ENCODE assay signal across 8 mouse cellular contexts in the genomic region with DNA sequence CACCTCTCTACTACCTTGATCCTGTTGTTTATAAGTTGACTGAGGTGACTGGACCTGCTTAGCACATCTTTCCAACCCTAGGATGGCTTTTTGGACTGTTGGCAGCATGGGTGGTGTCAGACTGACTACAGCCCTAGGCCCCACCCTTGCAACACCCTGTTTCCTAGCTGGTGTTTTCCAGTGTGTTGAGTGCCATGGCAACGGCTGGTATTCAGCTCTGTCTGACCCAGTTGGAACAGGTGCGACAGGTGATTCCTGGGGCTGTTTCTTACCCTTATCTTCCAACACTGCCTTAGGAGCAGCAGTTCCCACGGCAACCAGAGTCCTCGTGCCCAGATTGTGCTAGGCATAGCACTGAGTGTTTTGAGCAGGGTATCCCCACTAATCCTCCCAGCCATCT. TPM values are rescaled to one million over a fixed set of nuclear protein-coding genes. Genes with fewer than 3 reads are reported as not detected.
DNase-seq lines count a peak whose midpoint lies in the region; ATAC-seq and TF ChIP-seq lines count a peak whose summit lies in the region.

No protein-coding gene starts in this region.

- H3K36me3 ChIP-seq in embryonic facial prominence, embryonic 14.5 days (ENCODE audit: control insufficient read depth, insufficient read depth, low read length) = no peaks in the 10 kb centered on the region
- no peaks in the 10 kb centered on the region for H3K36me3 ChIP-seq in hindbrain, embryonic 15.5 days
- no peaks in the 10 kb centered on the region for H3K36me3 ChIP-seq in midbrain, embryonic 15.5 days (replicated peaks)

- TF ChIP-seq CTCF in layer of hippocampus, adult 2 months (conservative IDR thresholded peaks at IDR 0.05) = no peak

- no peaks in the 10 kb centered on the region for H3K9me3 ChIP-seq in embryonic facial prominence, embryonic 14.5 days (ENCODE audit: control insufficient read depth, low read length)
- H3K9me3 ChIP-seq in hindbrain, embryonic 15.5 days = no peaks in the 10 kb centered on the region
- H3K9me3 ChIP-seq in midbrain, embryonic 15.5 days = no peaks in the 10 kb centered on the region

- peak overlapping the region; percentile 98 for H3K4me3 ChIP-seq in layer of hippocampus, adult 2 months
- H3K4me3 ChIP-seq in embryonic facial prominence, embryonic 14.5 days (ENCODE audit: low read depth, low read length) = peak overlapping the region; percentile 92; the same call in 1 of the 2 replicates
- peak overlapping the region; percentile 87 for H3K4me3 ChIP-seq in hindbrain, embryonic 15.5 days
- no peak overlapping the region; the same call in 1 of the 2 replicates for H3K4me3 ChIP-seq in midbrain, embryonic 15.5 days

- 72% methylated on average over 4 of the region's 4 CpGs for WGBS in embryonic facial prominence, embryonic 14.5 days
- 63% methylated on average over 4 of the region's 4 CpGs for WGBS in hindbrain, embryonic 15.5 days
- 58% methylated on average over 4 of the region's 4 CpGs for WGBS in midbrain, embryonic 15.5 days

- peak overlapping the region; percentile 67 for H3K4me2 ChIP-seq in embryonic facial prominence, embryonic 14.5 days (ENCODE audit: low read depth, low read length)
- peak overlapping the region; percentile 71 for H3K4me2 ChIP-seq in hindbrain, embryonic 15.5 days
- peak overlapping the region; percentile 72 for H3K4me2 ChIP-seq in midbrain, embryonic 15.5 days

- peaks cover 55% of the 10 kb centered on the region for H3K4me1 ChIP-seq in embryonic facial prominence, embryonic 14.5 days (ENCODE audit: control insufficient read depth, insufficient read depth, low read length)
- peaks cover 73% of the 10 kb centered on the region for H3K4me1 ChIP-seq in hindbrain, embryonic 15.5 days (replicated peaks)
- peaks cover 68% of the 10 kb centered on the region for H3K4me1 ChIP-seq in midbrain, embryonic 15.5 days

- DNase-seq in layer of hippocampus, adult 2 months (ENCODE audit: low spot score in 2 of 2) = no peak
- DNase-seq in layer of hippocampus, adult 11-12 months (ENCODE audit: low spot score) = no peak
- DNase-seq in embryonic facial prominence, embryonic 14.5 days (ENCODE audit: low spot score) = no peak
- DNase-seq in urinary bladder, postnatal 4 days (ENCODE audit: low spot score in 2 of 2) = no peak
- no peak for DNase-seq in urinary bladder, postnatal 10 days (ENCODE audit: low spot score)
- DNase-seq in layer of hippocampus, postnatal 36 days = no peak

- H3K27ac ChIP-seq in layer of hippocampus, adult 2 months = peak overlapping the region; percentile 93
- no peak overlapping the region for H3K27ac ChIP-seq in embryonic facial prominence, embryonic 14.5 days (replicated peaks; ENCODE audit: low read depth, low read length)
- no peak overlapping the region for H3K27ac ChIP-seq in hindbrain, embryonic 15.5 days (replicated peaks)
- H3K27ac ChIP-seq in midbrain, embryonic 15.5 days = no peak overlapping the region

- ATAC-seq in embryonic facial prominence, embryonic 14.5 days (ENCODE audit: low read depth) = no peak
- ATAC-seq in hindbrain, embryonic 15.5 days (ENCODE audit: low FRiP score, low read depth) = no peak
- ATAC-seq in midbrain, embryonic 15.5 days (replicated peaks) = no peak

- no peaks in the 10 kb centered on the region for H3K27me3 ChIP-seq in embryonic facial prominence, embryonic 14.5 days (replicated peaks; ENCODE audit: control insufficient read depth, insufficient read depth, low read length)
- H3K27me3 ChIP-seq in hindbrain, embryonic 15.5 days = no peaks in the 10 kb centered on the region
- no peaks in the 10 kb centered on the region for H3K27me3 ChIP-seq in midbrain, embryonic 15.5 days (replicated peaks)

- H3K9ac ChIP-seq in embryonic facial prominence, embryonic 14.5 days (ENCODE audit: low read depth, low read length) = 0 out of 2 replicates have a peak overlapping the region, but pooled peaks have one; percentile 93
- H3K9ac ChIP-seq in hindbrain, embryonic 15.5 days = no peak overlapping the region; the same call in 1 of the 2 replicates
- no peak overlapping the region for H3K9ac ChIP-seq in midbrain, embryonic 15.5 days

RNA-seq across cellular contexts. Expression of gene Fam102a, which starts 3.3 kb away (rescaled TPM):
- total RNA-seq in layer of hippocampus, adult 2 months (2021) = 10 to 100 TPM; 77.1 TPM
- polyA plus RNA-seq in embryonic facial prominence, embryonic 14.5 days (2014; fragmentation: Nextera tagmentation; extraction: Ambion mirVana) = 16.3 and 19.2 TPM in 2 replicates
- polyA plus RNA-seq in hindbrain, embryonic 15.5 days (2015; fragmentation: Nextera tagmentation; extraction: Ambion mirVana) = 7.5 and 9.5 TPM in 2 replicates
- 7.3 TPM in 2 replicates for polyA plus RNA-seq in midbrain, embryonic 15.5 days (2015; fragmentation: Nextera tagmentation; extraction: Ambion mirVana)
- total RNA-seq in layer of hippocampus, postnatal 36 days (2021) = 10 to 100 TPM; 69.4 to 69.8 TPM

RNA-seq across cellular contexts. Expression of gene Dpm2, which starts 32.2 kb away (rescaled TPM):
- total RNA-seq in layer of hippocampus, adult 2 months (2021) = 10 to 100 TPM; 77.6 to 84.0 TPM
- 107 and 110 TPM in 2 replicates for polyA plus RNA-seq in embryonic facial prominence, embryonic 14.5 days (2014; fragmentation: Nextera tagmentation; extraction: Ambion mirVana)
- 138 and 140 TPM in 2 replicates for polyA plus RNA-seq in hindbrain, embryonic 15.5 days (2015; fragmentation: Nextera tagmentation; extraction: Ambion mirVana)
- polyA plus RNA-seq in midbrain, embryonic 15.5 days (2015; fragmentation: Nextera tagmentation; extraction: Ambion mirVana) = 145 and 150 TPM in 2 replicates
- total RNA-seq in layer of hippocampus, postnatal 36 days (2021) = 10 to 100 TPM; 69.1 to 81.8 TPM

RNA-seq across cellular contexts. Expression of gene Pip5kl1, which starts 36.1 kb away (rescaled TPM):
- total RNA-seq in layer of hippocampus, adult 2 months (2021) = 1 to 10 TPM; 4.4 to 5.0 TPM
- polyA plus RNA-seq in embryonic facial prominence, embryonic 14.5 days (2014; fragmentation: Nextera tagmentation; extraction: Ambion mirVana) = 0.38 and 1.1 TPM in 2 replicates
- polyA plus RNA-seq in hindbrain, embryonic 15.5 days (2015; fragmentation: Nextera tagmentation; extraction: Ambion mirVana) = 11.9 and 15.3 TPM in 2 replicates
- 11.3 and 11.8 TPM in 2 replicates for polyA plus RNA-seq in midbrain, embryonic 15.5 days (2015; fragmentation: Nextera tagmentation; extraction: Ambion mirVana)
- total RNA-seq in layer of hippocampus, postnatal 36 days (2021) = 1 to 10 TPM; 2.9 to 3.8 TPM

RNA-seq across cellular contexts. Expression of gene 9430097D07Rik, which starts 37.0 kb away (rescaled TPM):
- total RNA-seq in layer of hippocampus, adult 2 months (2021) = under 1 TPM in 1 of 2 experiments, not detected in 1; 0.71 TPM
- polyA plus RNA-seq in embryonic facial prominence, embryonic 14.5 days (2014; fragmentation: Nextera tagmentation; extraction: Ambion mirVana) = 0.13 and 0.18 TPM in 2 replicates
- polyA plus RNA-seq in hindbrain, embryonic 15.5 days (2015; fragmentation: Nextera tagmentation; extraction: Ambion mirVana) = 0.79 and 0.87 TPM in 2 replicates
- polyA plus RNA-seq in midbrain, embryonic 15.5 days (2015; fragmentation: Nextera tagmentation; extraction: Ambion mirVana) = 0.60 and 0.86 TPM in 2 replicates
- total RNA-seq in layer of hippocampus, postnatal 36 days (2021) = 1 to 10 TPM in 1 of 2 experiments, under 1 TPM in 1; 0.37 to 1.0 TPM

RNA-seq across cellular contexts. Expression of gene St6galnac4, which starts 48.4 kb away (rescaled TPM):
- 10 to 100 TPM; 36.4 to 40.0 TPM for total RNA-seq in layer of hippocampus, adult 2 months (2021)
- polyA plus RNA-seq in embryonic facial prominence, embryonic 14.5 days (2014; fragmentation: Nextera tagmentation; extraction: Ambion mirVana) = 39.4 and 41.0 TPM in 2 replicates
- polyA plus RNA-seq in hindbrain, embryonic 15.5 days (2015; fragmentation: Nextera tagmentation; extraction: Ambion mirVana) = 41.2 and 41.9 TPM in 2 replicates
- 33.3 and 36.5 TPM in 2 replicates for polyA plus RNA-seq in midbrain, embryonic 15.5 days (2015; fragmentation: Nextera tagmentation; extraction: Ambion mirVana)
- 10 to 100 TPM; 35.6 to 41.2 TPM for total RNA-seq in layer of hippocampus, postnatal 36 days (2021)
